Mouse (Mus musculus): ENCODE results near the gene Gm10309.

DNA sequence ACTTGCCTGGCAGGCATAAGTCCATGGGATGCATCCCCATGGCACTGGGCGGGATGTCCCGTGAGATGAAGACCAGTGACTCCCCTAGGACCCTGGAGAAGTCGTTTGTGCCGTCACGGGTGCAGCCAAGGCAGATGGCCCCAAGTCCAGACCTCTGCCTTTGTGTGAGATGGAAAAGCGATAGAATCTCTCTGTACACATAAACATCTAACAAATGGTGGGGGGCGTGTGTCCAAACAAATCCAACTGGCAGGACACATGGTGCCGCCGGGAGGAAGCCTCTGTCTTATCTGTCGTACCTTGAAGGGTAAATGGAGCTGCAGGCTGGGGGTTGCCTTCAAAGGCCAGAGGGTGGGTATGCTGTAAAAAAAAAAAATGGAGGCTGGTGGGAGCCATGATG lies 46.5 kb upstream of the Gm10309 start:
- TF ChIP-seq POLR2A (IDR thresholded peaks at IDR 0.05; ENCODE audit: extremely low read depth, insufficient read depth, low read length) (no peak), CTCF (IDR thresholded peaks at IDR 0.05; ENCODE audit: extremely low read depth, insufficient read depth, low read length) (no peak)

Measured in cortical plate, adult 2 months (tissue).